Mouse (Mus musculus) ovary, adult 10 weeks (tissue): ENCODE data around the gene Marcksl1. TPM values are rescaled to one million over a fixed set of nuclear protein-coding genes. Genes with fewer than 3 reads are reported as not detected.

ENCODE experiments used
- polyA plus RNA-seq: library from polyadenylated mRNA; stranded (reverse); fragments of 350-450 nt; fragmentation: Illumina TruSeq; extraction: RNeasy Lipid Tissue Mini Kit (QIAGEN cat#74804); gene quantifications from one replicate; pipeline ENCODE4 v1.2.3, GENCODE M21; 2014

The Marcksl1 gene
- polyA plus RNA-seq: 220 TPM

DNA sequence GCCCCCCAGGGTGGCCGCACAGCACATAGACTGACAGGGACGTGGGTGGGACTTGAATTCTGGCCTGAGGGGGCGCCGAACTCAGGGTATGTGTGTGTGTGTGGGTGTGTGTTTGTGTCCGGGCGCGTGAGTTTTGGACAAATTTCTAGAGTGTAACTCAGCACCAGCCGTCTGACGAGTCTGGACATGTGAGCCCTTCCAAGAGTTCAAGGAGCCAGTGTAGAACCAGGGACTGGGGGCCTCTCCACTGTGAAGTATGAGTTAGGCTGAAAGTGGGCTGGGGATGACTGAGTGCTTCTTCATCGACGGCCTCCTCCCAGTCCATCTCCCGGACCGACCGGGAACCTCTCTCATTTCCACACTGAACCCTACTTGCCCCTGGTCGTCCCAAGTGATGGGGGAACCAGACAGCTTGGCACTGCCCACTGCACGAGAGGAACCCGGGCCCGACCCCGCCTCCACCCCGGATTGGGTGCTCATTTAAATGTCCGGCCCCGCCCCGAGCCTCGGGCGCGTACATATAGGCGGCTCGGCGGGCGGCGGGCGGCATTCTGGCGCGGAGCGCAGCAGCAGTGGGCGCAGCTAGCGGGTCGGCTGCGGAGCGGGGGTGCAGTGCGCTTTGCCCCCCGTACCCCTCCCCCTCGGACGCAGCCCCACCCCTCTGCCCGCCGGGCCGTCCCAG, at the start of gene Marcksl1:
Gene Marcksl1 (plus strand): TSS at position 496 of the 682 bp plus-strand sequence.

DNA sequence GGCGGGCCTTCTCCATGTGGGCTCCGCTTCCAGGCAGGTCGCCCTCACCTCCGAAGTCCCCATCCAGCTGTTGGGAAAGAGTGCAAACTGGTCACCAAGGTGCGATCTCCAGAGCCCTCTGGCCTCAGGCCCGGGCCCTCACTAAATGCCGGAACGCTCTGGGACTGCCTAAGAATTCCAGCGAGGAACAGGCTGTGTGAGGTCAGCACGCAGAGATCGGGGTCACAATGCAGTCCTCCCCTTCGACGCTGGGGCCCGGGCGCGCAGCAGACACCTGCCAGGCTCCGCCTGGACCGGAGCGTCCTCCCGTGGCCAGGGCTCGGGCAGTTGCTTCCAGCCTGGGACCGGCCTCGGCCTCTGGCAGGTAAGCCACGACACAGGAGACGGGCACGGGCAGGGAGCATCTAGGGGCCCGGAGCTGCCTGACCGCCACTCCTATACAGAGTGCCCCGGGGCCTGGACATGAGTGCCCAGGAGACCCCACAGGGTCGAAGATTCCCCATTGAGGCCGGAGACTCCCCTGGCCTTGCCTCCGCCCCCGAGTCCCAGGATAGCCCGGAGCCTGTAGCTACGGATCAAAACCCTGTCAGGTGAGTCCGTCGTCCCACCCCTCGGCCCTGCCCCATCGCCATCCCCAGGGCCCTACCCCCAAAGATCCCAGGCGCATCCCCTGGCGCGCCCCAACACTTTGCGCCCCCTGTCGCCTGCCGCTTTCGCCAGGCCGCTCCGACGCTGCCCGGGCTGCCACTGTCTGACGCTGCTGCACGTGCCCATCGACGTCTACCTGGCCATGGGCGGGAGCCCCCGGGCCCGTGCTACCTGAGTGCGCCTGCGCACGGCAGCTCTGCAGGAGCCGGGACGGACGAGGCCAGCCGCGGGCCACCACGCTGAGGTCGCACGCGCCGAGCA, 22.2 kb upstream of the Marcksl1 start, which contains the start of the genes Tssk3 and Fam229a:
Gene Tssk3 (minus strand): TSS at position 51 of the 909 bp plus-strand sequence.
Gene Fam229a (plus strand): TSS at position 219 of the 909 bp plus-strand sequence.

DNA sequence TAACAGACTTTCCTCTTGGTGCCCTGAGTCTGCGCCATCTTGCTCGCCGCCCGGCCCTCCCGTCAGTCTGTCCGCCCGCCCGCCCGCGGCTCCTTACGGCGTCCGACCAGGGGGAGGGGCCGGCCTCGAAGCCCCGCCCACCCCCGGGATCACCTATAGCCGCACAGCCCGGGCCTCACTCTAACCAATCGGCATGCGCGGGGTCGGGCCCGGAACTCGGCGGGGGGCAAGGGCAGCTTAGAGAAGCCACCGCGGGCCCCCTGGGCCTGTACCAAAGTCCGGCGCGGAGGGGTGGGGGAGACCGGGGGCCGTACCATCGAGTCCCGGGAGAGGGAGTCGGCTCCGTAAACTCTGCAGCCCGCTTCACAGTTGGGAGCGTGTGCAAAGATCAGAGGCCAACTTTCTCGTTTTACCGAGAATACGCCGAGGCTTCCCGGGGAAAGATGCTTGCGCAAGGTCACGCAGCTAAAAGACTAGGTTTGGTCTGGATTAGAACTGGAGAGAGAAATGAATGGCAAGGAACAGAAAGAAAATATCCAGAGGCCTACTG, 29.3 kb downstream of the Marcksl1 start, which contains the start of gene Hdac1:
Gene Hdac1 (minus strand): TSS at position 122 of the 550 bp plus-strand sequence.

Other genes starting within 250 kb of the Marcksl1 start
- gene Sync, start 226.0 kb upstream of the Marcksl1 start, polyA plus RNA-seq: 4.0 TPM
- 398 TPM for gene Rbbp4, start 178.2 kb upstream of the Marcksl1 start, polyA plus RNA-seq
- gene Zbtb8os, start 177.9 kb upstream of the Marcksl1 start, polyA plus RNA-seq: 116 TPM
- gene Zbtb8a, start 135.5 kb upstream of the Marcksl1 start, polyA plus RNA-seq: 4.2 TPM
- gene Zbtb8b, start 72.7 kb upstream of the Marcksl1 start, polyA plus RNA-seq: 18.5 TPM
- gene Bsdc1, start 52.0 kb upstream of the Marcksl1 start, polyA plus RNA-seq: 8.4 TPM
- gene Tssk3, start 22.6 kb upstream of the Marcksl1 start, polyA plus RNA-seq: not detected
- not detected for gene Fam229a, start 22.4 kb upstream of the Marcksl1 start, polyA plus RNA-seq
- gene Hdac1, start 29.1 kb downstream of the Marcksl1 start, polyA plus RNA-seq: 51.0 TPM
- 0.66 TPM for gene Lck, start 60.1 kb downstream of the Marcksl1 start, polyA plus RNA-seq
- 0.94 TPM for gene Fam167b, start 65.0 kb downstream of the Marcksl1 start, polyA plus RNA-seq
- 20.0 TPM for gene Eif3i, start 87.1 kb downstream of the Marcksl1 start, polyA plus RNA-seq
- gene Tmem234, start 87.1 kb downstream of the Marcksl1 start, polyA plus RNA-seq: 29.8 TPM
- gene Dcdc2b, start 100.7 kb downstream of the Marcksl1 start, polyA plus RNA-seq: not detected
- gene Iqcc, start 105.5 kb downstream of the Marcksl1 start, polyA plus RNA-seq: 4.9 TPM
- gene Ccdc28b, start 110.4 kb downstream of the Marcksl1 start, polyA plus RNA-seq: 4.1 TPM
- gene Txlna, start 127.5 kb downstream of the Marcksl1 start, polyA plus RNA-seq: 20.1 TPM
- 60.3 TPM for gene Kpna6, start 159.2 kb downstream of the Marcksl1 start, polyA plus RNA-seq
- 0.43 TPM for gene Tmem39b, start 183.3 kb downstream of the Marcksl1 start, polyA plus RNA-seq
- 354 TPM for gene Khdrbs1, start 228.7 kb downstream of the Marcksl1 start, polyA plus RNA-seq